Comparison of ENCODE assay signal across 15 mouse cellular contexts in genomic region chr6:88835047-88835446, GRCm38 (mm10). TPM values are rescaled to one million over a fixed set of nuclear protein-coding genes. Genes with fewer than 3 reads are reported as not detected.
DNase-seq lines count a peak whose midpoint lies in the region; ATAC-seq and TF ChIP-seq lines count a peak whose summit lies in the region.
"Had no signal": no experiment of that assay in that cellular context is flagged by ENCODE, and none has a peak within 500 bp of the region (broad histone marks: within the 10 kb centered on the region; RNA-seq: fewer than 3 reads in every experiment).

No protein-coding gene starts in this region.

- peak overlapping the region; percentile 95 for H3K27ac ChIP-seq in liver, embryonic 14.5 days
- no peak overlapping the region for H3K27ac ChIP-seq in hindbrain, embryonic 11.5 days (ENCODE audit: low read depth, low read length)
- H3K27ac ChIP-seq: heart, embryonic 10.5 days; hindbrain, embryonic 13.5 days; layer of hippocampus, adult 2 months; midbrain, embryonic 10.5 days had no signal

- peak; percentile 82 for ATAC-seq in liver, embryonic 14.5 days (ENCODE audit: insufficient read depth)
- ATAC-seq in hindbrain, embryonic 11.5 days (ENCODE audit: low FRiP score) = no peak

- TF ChIP-seq CTCF in liver, embryonic 14.5 days (IDR thresholded peaks at IDR 0.05; ENCODE audit: low read depth) = 0 out of 2 replicates have a peak, but pooled peaks have one; percentile 1

- TF ChIP-seq EP300 in liver, embryonic 14.5 days (IDR thresholded peaks at IDR 0.05; ENCODE audit: low read depth) = no peak

- H3K9ac ChIP-seq in liver, embryonic 14.5 days (replicated peaks) = peak overlapping the region; percentile 74
- no peak overlapping the region for H3K9ac ChIP-seq in hindbrain, embryonic 11.5 days (ENCODE audit: low read depth, low read length)
- H3K9ac ChIP-seq: hindbrain, embryonic 13.5 days had no signal

- DNase-seq in thymus, postnatal 14 days = peak; percentile 30
- no peak for DNase-seq in thymus, postnatal 10 days (ENCODE audit: low spot score in 2 of 2)
- peak; percentile 59 for DNase-seq in c-Kit-positive CD71-positive TER-119-positive erythroid progenitor cells, embryonic 14.5 days (ENCODE audit: low spot score)
- DNase-seq in liver, embryonic 14.5 days (ENCODE audit: low read depth in 3 of 3, low spot score in 3 of 3) = peak; percentile 52 to 75 (median 67)
- peak; percentile 37 to 56 for DNase-seq in spleen, postnatal 14 days (ENCODE audit: low spot score in 2 of 2)
- no peak for DNase-seq in hindbrain, embryonic 11.5 days (ENCODE audit: low spot score)
- DNase-seq in urinary bladder, adult 2 months (ENCODE audit: low spot score) = no peak
- DNase-seq in kidney, postnatal 10 days = no peak
- DNase-seq: adrenal gland, postnatal 14 days; kidney, adult 18-20 months; lung, adult 18-20 months had no signal

- H3K4me1 ChIP-seq in liver, embryonic 14.5 days (replicated peaks; ENCODE audit: control insufficient read depth in 2 of 2, insufficient read depth in 2 of 2, low read length in 1 of 2) = peaks cover 33 to 36% of the 10 kb centered on the region in 2 experiments
- H3K4me1 ChIP-seq in hindbrain, embryonic 11.5 days (replicated peaks; ENCODE audit: control insufficient read depth, insufficient read depth, low read length) = no peaks in the 10 kb centered on the region

- H3K4me2 ChIP-seq in liver, embryonic 14.5 days (ENCODE audit: low read depth) = peak overlapping the region; percentile 68
- no peak overlapping the region for H3K4me2 ChIP-seq in hindbrain, embryonic 11.5 days (replicated peaks; ENCODE audit: low read depth, low read length)
- H3K4me2 ChIP-seq: hindbrain, embryonic 13.5 days had no signal

- peaks cover 37% of the 10 kb centered on the region for H3K36me3 ChIP-seq in liver, embryonic 14.5 days (replicated peaks; ENCODE audit: control insufficient read depth, insufficient read depth, low read depth)
- H3K36me3 ChIP-seq in hindbrain, embryonic 11.5 days (ENCODE audit: control insufficient read depth, insufficient read depth, low read length) = no peaks in the 10 kb centered on the region

- 23% methylated on average over 5 of the region's 5 CpGs for WGBS in liver, embryonic 14.5 days (ENCODE audit: insufficient replicate concordance)
- WGBS in hindbrain, embryonic 11.5 days = 69% methylated on average over 5 of the region's 5 CpGs

- H3K4me3 ChIP-seq in liver, embryonic 14.5 days (ENCODE audit: insufficient read depth in 1 of 2, low read depth in 2 of 2, low read length in 2 of 2) = peak overlapping the region in 1 of 2 experiments; percentile 14; a peak in 2 of 4 replicates
- H3K4me3 ChIP-seq in hindbrain, embryonic 11.5 days (ENCODE audit: low read depth, low read length) = no peak overlapping the region
- H3K4me3 ChIP-seq: heart, embryonic 10.5 days; hindbrain, embryonic 13.5 days; layer of hippocampus, adult 2 months; midbrain, embryonic 10.5 days had no signal

- no peaks in the 10 kb centered on the region for H3K27me3 ChIP-seq in liver, embryonic 14.5 days (ENCODE audit: control insufficient read depth, insufficient read depth, low read length)
- no peaks in the 10 kb centered on the region for H3K27me3 ChIP-seq in hindbrain, embryonic 11.5 days (ENCODE audit: control insufficient read depth, insufficient read depth, low read length)
- H3K27me3 ChIP-seq: hindbrain, embryonic 13.5 days had no signal

- H3K9me3 ChIP-seq in liver, embryonic 14.5 days (ENCODE audit: control insufficient read depth, low read length) = no peaks in the 10 kb centered on the region
- no peaks in the 10 kb centered on the region for H3K9me3 ChIP-seq in hindbrain, embryonic 11.5 days (ENCODE audit: control insufficient read depth, low read length)
- H3K9me3 ChIP-seq: heart, embryonic 10.5 days; hindbrain, embryonic 13.5 days; midbrain, embryonic 10.5 days had no signal

RNA-seq across cellular contexts. Expression of gene Abtb1, which starts 6.7 kb away (rescaled TPM):
- polyA plus RNA-seq in liver, embryonic 14.5 days (2012; rRNA removed) = 43.1 and 47.5 TPM in 2 replicates
- polyA plus RNA-seq in liver, embryonic 14.5 days (2014; fragmentation: Nextera tagmentation; extraction: Ambion mirVana) = 39.0 and 44.9 TPM in 2 replicates
- 16.1 and 18.4 TPM in 2 replicates for polyA plus RNA-seq in hindbrain, embryonic 11.5 days (2014; fragmentation: Nextera tagmentation; extraction: Ambion mirVana)
- 48.1 and 51.8 TPM in 2 replicates for polyA plus RNA-seq in urinary bladder, adult 2 months (2012; rRNA removed)

RNA-seq across cellular contexts. Expression of gene Podxl2, which starts 39.8 kb away (rescaled TPM):
- polyA plus RNA-seq in liver, embryonic 14.5 days (2012; rRNA removed) = 1.9 and 3.1 TPM in 2 replicates
- 0.59 and 1.2 TPM in 2 replicates for polyA plus RNA-seq in liver, embryonic 14.5 days (2014; fragmentation: Nextera tagmentation; extraction: Ambion mirVana)
- polyA plus RNA-seq in hindbrain, embryonic 11.5 days (2014; fragmentation: Nextera tagmentation; extraction: Ambion mirVana) = 151 and 156 TPM in 2 replicates
- 23.2 and 24.2 TPM in 2 replicates for polyA plus RNA-seq in urinary bladder, adult 2 months (2012; rRNA removed)

Comparison
In these comparisons a context has a peak if more than half of its experiments do, and no peak if none do; other contexts are left out.
1. DNase-seq: peak in thymus, postnatal 14 days (single experiment), c-Kit-positive CD71-positive TER-119-positive erythroid progenitor cells, embryonic 14.5 days (single experiment), liver, embryonic 14.5 days (3 of 3) and spleen, postnatal 14 days (2 of 2); none in thymus, postnatal 10 days (0 of 2), hindbrain, embryonic 11.5 days (single experiment), urinary bladder, adult 2 months (single experiment) and kidney, postnatal 10 days (single experiment).